Mouse (Mus musculus) embryonic facial prominence, embryonic 11.5 days (tissue): ENCODE results near the gene Unc79. TPM values are rescaled to one million over a fixed set of nuclear protein-coding genes. Genes with fewer than 3 reads are reported as not detected.

ENCODE experiments used
- ATAC-seq: fragments of 200-750 bp; cut with Nextera tagmentation; replicated peaks from 2 replicates; pipeline ENCODE4 v1.8.0; 2017; ENCODE audit warnings: low read depth; ENCODE audit not compliant: insufficient number of reproducible peaks, low FRiP score, low TSS enrichment
- DNase-seq: peaks from one replicate; pipeline ENCODE4 v3.0.0-alpha.2; 2015; ENCODE audit warnings: low spot score
- H3K27ac ChIP-seq: fragments of 300-500 bp; sonication (generic); replicated peaks from 2 replicates; pipeline ENCODE4 v1.5.1; 2014; ENCODE audit warnings: mild to moderate bottlenecking, low read depth, low read length, control low read depth
- H3K27me3 ChIP-seq: fragments of 300-500 bp; sonication (generic); 2 replicates; pipeline ENCODE4 v1.6.1; 2014; ENCODE audit warnings: mild to moderate bottlenecking, low read length, moderate library complexity, mixed read lengths; ENCODE audit not compliant: control insufficient read depth, insufficient read depth
- H3K36me3 ChIP-seq: fragments of 300-500 bp; sonication (generic); replicated peaks from 2 replicates; pipeline ENCODE4 v1.6.1; 2014; ENCODE audit warnings: low read depth, mild to moderate bottlenecking, low read length, moderate library complexity, mixed read lengths; ENCODE audit not compliant: control insufficient read depth, insufficient read depth
- H3K4me1 ChIP-seq: fragments of 300-500 bp; sonication (generic); 2 replicates; pipeline ENCODE4 v1.6.1; 2014; ENCODE audit warnings: low read length, mixed read lengths; ENCODE audit not compliant: control insufficient read depth, insufficient read depth
- H3K4me2 ChIP-seq: fragments of 300-500 bp; sonication (generic); 2 replicates; pipeline ENCODE4 v1.6.1; 2014; ENCODE audit warnings: low read depth, mild to moderate bottlenecking, control low read depth, low read length, moderate library complexity
- H3K4me3 ChIP-seq: fragments of 300-500 bp; sonication (generic); 2 replicates; pipeline ENCODE4 v1.5.1; 2014; ENCODE audit warnings: low read depth, low read length, control low read depth
- H3K9ac ChIP-seq: fragments of 300-500 bp; sonication (generic); replicated peaks from 2 replicates; pipeline ENCODE4 v1.6.1; 2014; ENCODE audit warnings: mild to moderate bottlenecking, control low read depth, low read length
- H3K9me3 ChIP-seq: fragments of 300-500 bp; sonication (generic); replicated peaks from 2 replicates; pipeline ENCODE4 v1.6.1; 2016; ENCODE audit warnings: mild to moderate bottlenecking, low read length, inconsistent platforms, mixed read lengths; ENCODE audit not compliant: control insufficient read depth
- WGBS: fragments of 180-500 bp; shearing (Covaris S2); extraction: QIAGEN DNeasy Blood & Tissue Kit; methylation state at CpG from one replicate; pipeline ENCODE4 v1.1.7; 2014; 5-methylcytosine and 5-hydroxymethylcytosine counted together
- microRNA-seq: library from miRNA; unstranded; fragments of <30 nt; microRNA quantifications from one replicate; pipeline ENCODE4, GENCODE M21; 2016; ENCODE audit warnings: borderline number of aligned reads
- polyA plus RNA-seq: library from polyadenylated mRNA; unstranded; fragments of >200 nt; fragmentation: Nextera tagmentation; extraction: Ambion mirVana; gene quantifications from 2 replicates; pipeline ENCODE4 v1.2.1, GENCODE M21; 2014

The Unc79 gene
- polyA plus RNA-seq, 1 experiment from 2014 or later = 0.46 TPM

GRCm38 (mm10) chr12:103215877-103216610, 267.4 kb downstream of the Unc79 start:
- no peaks in the 10 kb centered on the region for H3K27me3 ChIP-seq
- DNase-seq (peak; percentile 30), ATAC-seq (no peak)
- H3K9me3 ChIP-seq = no peaks in the 10 kb centered on the region
- no peak overlapping the region for H3K9ac ChIP-seq
- no peak overlapping the region for H3K27ac ChIP-seq
- H3K36me3 ChIP-seq = no peaks in the 10 kb centered on the region
- no peak overlapping the region for H3K4me3 ChIP-seq
- H3K4me2 ChIP-seq = no peak overlapping the region
- no peaks in the 10 kb centered on the region for H3K4me1 ChIP-seq
- WGBS = 51% methylated on average over 6 of the region's 6 CpGs

DNA sequence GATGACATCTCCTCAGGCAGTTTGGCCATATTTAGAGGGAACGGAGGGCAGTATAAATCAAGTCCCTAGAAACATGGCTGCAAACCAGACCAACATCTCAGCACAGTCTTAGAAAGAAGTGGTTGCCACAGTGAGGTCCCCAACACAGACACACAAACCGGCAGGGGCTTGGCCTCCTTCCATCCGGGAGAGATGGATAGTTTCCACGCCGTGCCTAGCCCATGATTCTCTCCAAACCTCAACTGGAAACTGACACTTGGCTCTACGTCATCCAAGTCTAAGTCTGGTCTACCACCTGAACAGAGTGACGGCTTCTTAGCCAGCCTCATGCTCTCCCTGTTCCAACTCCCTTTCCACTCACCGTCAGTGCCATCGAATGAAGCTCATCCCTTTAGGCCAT, 275.0 kb downstream of the Unc79 start:
- Histone ChIP-seq H3K27me3 (no peaks in the 10 kb centered on the region), H3K9me3 (no peaks in the 10 kb centered on the region), H3K4me3 (no peak overlapping the region), H3K4me1 (no peaks in the 10 kb centered on the region), H3K36me3 (no peaks in the 10 kb centered on the region), H3K9ac (no peak overlapping the region), H3K27ac (no peak overlapping the region), H3K4me2 (no peak overlapping the region)
- WGBS = 93% methylated on average over 9 of the region's 9 CpGs
- ATAC-seq (no peak), DNase-seq (no peak)

- H3K9ac ChIP-seq = no peak overlapping the region
- H3K4me2 ChIP-seq = no peak overlapping the region
- 86% methylated on average over 4 of the region's 4 CpGs for WGBS
- H3K4me1 ChIP-seq = no peaks in the 10 kb centered on the region
- H3K4me3 ChIP-seq = no peak overlapping the region
- H3K9me3 ChIP-seq = no peaks in the 10 kb centered on the region
- ATAC-seq (no peak), DNase-seq (no peak)
- H3K36me3 ChIP-seq = no peaks in the 10 kb centered on the region
- H3K27ac ChIP-seq = no peak overlapping the region
- H3K27me3 ChIP-seq = no peaks in the 10 kb centered on the region
Observed at GRCm38 (mm10) chr12:103226121-103226520, 277.5 kb downstream of the Unc79 start.

DNA sequence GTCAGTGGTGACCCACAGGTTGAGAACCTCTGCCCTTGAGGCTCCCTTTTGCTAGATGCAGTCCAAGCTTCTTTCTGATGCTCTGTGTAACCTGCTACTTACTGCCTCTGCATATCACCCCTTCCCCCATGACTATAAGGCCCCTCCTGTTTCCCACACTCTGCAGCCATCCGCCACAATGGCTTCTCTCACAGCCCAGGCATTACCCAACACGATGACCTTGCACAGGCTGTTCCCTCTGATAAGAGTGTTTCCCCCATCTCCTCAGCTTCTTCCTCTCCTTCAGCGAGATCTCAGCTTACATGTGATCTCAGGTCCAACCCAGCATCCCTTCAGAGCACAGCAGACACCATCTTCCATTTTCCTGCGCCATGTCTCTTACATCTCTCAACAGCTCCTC, 280.4 kb downstream of the Unc79 start:
- ATAC-seq (no peak), DNase-seq (no peak)
- Histone ChIP-seq H3K27ac (no peak overlapping the region), H3K4me1 (no peaks in the 10 kb centered on the region), H3K36me3 (no peaks in the 10 kb centered on the region), H3K4me3 (no peak overlapping the region), H3K9me3 (no peaks in the 10 kb centered on the region), H3K4me2 (no peak overlapping the region), H3K27me3 (no peaks in the 10 kb centered on the region), H3K9ac (no peak overlapping the region)
- WGBS = 83% methylated on average over 4 of the region's 4 CpGs

Small RNA genes within 50 kb of the gene (microRNA-seq; reads per million reads assigned to microRNA genes)
- gene Gm44324 = not detected

Other genes with a start within 250 kb of the Unc79 start
- 8.4 and 9.4 TPM in 2 replicates for gene Itpk1, start 243.9 kb upstream of the Unc79 start, polyA plus RNA-seq
- gene Moap1, start 205.2 kb upstream of the Unc79 start, polyA plus RNA-seq = 34.5 and 37.2 TPM in 2 replicates
- 10.1 and 10.9 TPM in 2 replicates for gene Tmem251, start 205.1 kb upstream of the Unc79 start, polyA plus RNA-seq
- gene Gm28051, start 191.1 kb upstream of the Unc79 start, polyA plus RNA-seq = not detected in 2 replicates
- gene Gon7, start 191.1 kb upstream of the Unc79 start, polyA plus RNA-seq = 34.7 and 38.3 TPM in 2 replicates
- 61.7 and 68.1 TPM in 2 replicates for gene Ubr7, start 190.9 kb upstream of the Unc79 start, polyA plus RNA-seq
- 30.2 and 31.4 TPM in 2 replicates for gene Gm20604, start 190.2 kb upstream of the Unc79 start, polyA plus RNA-seq
- 21.0 and 21.7 TPM in 2 replicates for gene Btbd7, start 70.4 kb upstream of the Unc79 start, polyA plus RNA-seq
- gene Cox8c, start 49.5 kb upstream of the Unc79 start, polyA plus RNA-seq = not detected in 2 replicates